Mouse (Mus musculus) spleen, adult 2 months (tissue): ENCODE measurements at regions not wholly inside any gene's neighbourhood (a gene's known extent, or its start where the extent isn't known, plus 50 kb on each side); places are given as distances from the start of the nearest gene placed in this dataset.
A peak's percentile ranks its signal among the peaks of the same experiment; 100 is the strongest.

Experiments
- CTCF ChIP-seq: fragments of 200-500 bp; IDR thresholded peaks from 2 replicates; pipeline ENCODE4 v1.5.1; 2011; ENCODE audit warnings: mild to moderate bottlenecking, inconsistent platforms; ENCODE audit not compliant: insufficient read depth, insufficient read length, insufficient replicate concordance; ENCODE audit errors: extremely low read depth
- POLR2A ChIP-seq: fragments of 200-500 bp; IDR thresholded peaks from 2 replicates; pipeline ENCODE4 v1.6.1; 2011; ENCODE audit warnings: low read depth, low read length, inconsistent platforms

DNA sequence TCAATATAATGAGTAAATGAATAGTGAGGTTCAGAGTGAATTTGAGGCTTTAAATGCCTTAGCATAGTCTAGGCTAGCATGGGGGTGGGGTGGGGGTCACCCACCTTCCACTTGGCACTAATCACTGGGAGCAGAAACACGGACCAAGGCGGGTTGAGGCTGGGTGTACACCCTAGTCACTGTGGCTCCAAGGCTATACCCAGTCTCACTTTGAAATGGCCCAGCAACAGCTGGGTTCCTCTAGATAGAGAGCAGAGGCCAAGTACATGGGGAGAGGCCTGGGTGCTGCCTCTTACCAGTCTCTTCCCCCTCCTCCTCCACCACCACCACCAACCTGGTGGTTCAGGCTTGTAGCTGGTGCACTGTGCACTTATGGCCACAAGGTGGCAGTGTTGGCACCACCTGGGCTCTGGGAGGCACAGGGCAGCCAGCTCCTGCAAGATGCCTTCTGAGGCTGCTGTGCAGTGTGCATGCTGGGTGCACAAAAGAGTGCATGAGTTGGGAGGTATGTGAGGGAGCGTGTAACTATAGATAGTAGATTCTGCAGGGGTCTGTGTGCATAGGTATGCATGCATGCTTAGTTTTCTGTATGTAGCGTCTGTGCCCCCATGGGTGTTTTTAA is 85.6 kb upstream of the Mvb12b start:
- no peak for TF ChIP-seq POLR2A
- TF ChIP-seq CTCF: peak; percentile 98
